Mouse (Mus musculus) megakaryocyte progenitor cell, adult 5-6 weeks (primary cell): ENCODE measurements around the gene Ccdc158. TPM values are rescaled to one million over a fixed set of nuclear protein-coding genes. Genes with fewer than 3 reads are reported as not detected.

Source experiments
- ATAC-seq: replicated peaks from 2 replicates; pipeline ENCODE4 v1.8.0; 2016; ENCODE audit warnings: mild to moderate bottlenecking, moderate TSS enrichment, inconsistent platforms; ENCODE audit not compliant: poor library complexity
- total RNA-seq, 2 experiments: library from RNA; stranded (forward) in 1 of 2; stranded (reverse) in 1 of 2; fragments of 157-497, 149-512 nt in 1 of 2; fragments of 200-1000 nt in 1 of 2; gene quantifications; 2 replicates each; pipeline versions ENCODE4 v1.2.3 to v1.2.4; 2015 to 2017

Gene Ccdc158
- total RNA-seq, 2 experiments from 2014 or later = 3.5 to 5.6 TPM

DNA sequence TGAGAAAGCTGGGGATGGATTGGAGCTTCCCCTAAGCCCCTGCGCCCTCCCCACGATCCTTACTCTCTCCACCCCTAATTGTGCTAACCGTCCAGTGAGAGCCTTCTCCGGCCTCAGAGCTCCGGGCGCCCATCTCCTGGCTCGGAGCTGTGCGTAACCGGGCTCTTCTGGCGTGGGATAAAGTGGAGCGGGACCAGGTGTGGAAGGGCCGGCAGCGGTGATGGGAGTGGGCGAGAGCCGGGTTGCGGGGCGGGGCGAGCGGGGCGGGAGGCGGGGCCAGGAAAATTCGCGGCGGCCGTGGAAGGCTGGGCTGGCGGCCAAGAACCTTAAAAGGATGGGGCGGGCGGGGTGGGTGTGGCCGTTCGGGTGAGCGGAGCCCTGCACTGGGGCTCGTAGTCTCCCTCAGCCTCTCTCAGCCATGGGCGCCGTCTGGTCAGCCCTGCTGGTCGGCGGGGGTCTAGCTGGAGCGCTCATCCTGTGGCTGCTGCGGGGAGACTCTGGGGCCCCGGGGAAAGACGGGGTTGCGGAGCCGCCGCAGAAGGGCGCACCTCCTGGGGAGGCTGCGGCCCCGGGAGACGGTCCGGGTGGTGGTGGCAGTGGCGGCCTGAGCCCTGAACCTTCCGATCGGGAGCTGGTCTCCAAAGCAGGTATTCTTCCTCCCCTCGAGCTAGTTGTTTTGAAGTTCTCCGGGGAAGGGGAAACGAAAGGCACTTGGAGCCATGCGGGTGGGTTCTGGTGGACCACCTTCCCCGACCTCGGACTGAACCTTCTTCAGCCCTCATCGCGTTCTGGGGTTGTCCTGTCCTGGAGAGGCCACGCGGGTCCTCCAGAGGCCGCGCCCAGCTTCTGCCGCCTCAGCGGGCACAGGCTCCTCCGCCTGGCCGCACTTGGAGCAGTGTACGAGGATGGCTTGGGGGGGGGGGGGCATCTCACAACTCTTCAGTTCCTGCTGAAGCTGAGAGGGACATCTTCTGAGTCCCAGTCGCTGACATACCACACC lies 72.1 kb downstream of the Ccdc158 start, which contains the start of gene Stbd1:
Gene Stbd1, plus strand, starts transcription at position 351 of the 1,000 bp plus-strand sequence.
- ATAC-seq = peak; percentile 69

DNA sequence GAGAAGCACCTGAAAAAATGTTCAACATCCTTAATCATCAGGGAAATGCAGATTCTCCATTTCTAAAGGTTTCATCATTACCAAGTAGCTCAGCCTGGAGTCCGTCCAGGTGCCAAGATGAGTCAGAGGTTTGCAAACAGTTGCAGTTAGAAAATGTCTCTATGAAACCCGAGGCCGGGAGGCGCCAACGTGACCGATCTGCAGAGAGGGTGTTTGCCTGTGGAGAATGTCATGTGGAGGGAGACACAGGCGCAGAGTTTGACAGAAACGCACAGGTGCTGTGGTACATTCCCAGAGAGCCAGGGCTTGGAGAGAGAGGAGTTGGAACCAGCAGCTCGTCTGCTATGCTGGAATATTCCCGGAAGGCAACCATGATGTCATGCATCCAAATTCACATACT lies 76.0 kb downstream of the Ccdc158 start:
- no peak for ATAC-seq

DNA sequence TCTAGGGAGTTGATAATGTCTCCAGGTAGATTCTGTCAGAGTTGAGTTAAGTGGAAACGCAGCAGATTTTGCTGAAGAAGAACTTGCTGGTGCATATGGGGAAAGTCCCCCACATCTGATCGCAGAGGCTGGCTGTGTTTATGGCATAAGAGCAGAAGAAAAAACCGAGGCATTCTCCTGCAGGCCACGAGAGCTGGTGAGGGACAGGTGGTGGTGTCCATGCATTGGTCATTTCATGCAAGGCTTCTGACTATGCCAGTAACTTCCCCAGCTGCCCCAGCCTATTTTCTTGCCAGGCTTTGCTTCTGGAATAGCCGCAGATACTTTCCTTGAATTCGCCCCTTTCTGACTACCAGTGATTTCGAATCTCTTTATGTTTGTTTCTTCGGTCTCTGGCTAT lies 78.2 kb downstream of the Ccdc158 start:
- no peak for ATAC-seq

DNA sequence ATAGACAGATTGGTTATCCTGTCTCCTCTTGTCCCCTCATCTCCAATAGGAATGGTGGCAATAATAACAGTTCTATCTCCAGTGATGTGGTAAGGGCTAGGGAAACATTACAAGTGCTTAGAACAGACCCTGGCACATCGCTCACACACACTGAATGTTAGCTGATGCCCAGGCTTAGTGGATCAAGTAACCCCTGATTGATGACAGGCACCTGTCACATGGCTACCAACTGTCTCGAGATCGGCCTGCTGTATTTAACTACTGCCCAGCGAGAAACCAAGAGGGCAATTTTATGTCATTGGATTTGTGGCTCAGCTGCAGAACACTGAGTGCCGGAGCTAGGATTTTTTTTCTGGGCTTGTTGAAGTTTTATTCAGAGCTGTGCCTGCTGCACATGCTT lies 80.0 kb downstream of the Ccdc158 start:
- no peak for ATAC-seq

DNA sequence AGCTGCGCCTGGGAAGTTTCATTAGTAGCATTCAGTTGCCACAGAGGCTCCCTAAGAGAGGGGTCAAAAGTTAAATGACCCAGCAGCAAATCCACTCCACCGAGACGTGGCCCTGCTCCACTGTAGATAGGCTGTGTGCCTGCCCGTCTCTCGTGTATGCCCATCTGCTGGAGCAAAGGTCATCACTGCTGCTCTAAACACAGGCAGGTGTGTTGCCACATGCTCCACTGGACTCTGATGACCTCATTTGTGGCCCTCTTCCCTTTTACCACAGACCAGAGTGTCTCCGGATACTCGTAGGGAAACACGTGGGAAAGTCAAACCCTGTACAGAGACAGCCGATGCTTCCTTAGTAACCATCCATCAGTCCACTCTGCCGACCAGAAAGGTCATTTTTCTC lies 89.1 kb downstream of the Ccdc158 start:
- ATAC-seq = no peak

DNA sequence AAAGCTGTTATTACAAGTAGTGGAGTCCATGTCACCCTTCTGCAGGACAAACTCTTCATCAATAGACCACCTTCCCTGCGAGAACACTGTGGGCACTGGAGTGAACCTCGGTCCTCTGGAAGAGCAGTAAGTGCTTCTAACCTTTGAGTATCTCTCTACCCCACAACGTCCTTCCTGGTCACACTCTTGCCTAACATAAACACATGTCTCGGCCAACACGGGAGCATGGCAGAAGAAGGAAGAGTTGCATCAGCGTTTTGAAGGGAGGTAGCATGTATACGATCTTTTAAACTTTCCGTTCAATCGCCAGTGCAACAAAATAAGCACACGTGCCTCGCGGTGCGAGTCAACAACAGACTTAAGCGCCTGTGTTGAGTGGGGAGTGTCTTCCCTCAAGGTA lies 95.5 kb downstream of the Ccdc158 start:
- ATAC-seq = peak; percentile 76

DNA sequence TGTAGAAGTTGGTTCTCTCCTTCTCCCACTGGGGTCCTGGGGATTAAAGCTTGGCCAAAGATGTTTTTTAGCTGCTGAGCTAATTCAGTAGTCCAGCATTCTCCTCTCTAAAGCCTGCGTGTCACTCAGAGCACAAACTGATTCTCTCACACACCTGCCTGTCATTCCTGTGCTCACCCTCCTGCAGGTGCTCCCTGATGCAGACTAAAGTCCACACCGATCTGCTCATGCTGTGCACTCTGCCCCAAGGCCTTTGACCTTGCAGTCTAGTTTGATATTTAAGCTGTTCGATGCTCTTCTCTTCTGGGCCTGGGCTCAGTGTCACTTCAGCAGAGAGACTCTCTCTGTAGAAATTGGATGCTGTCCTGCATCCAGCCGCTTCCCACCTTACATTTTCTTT lies 103.8 kb downstream of the Ccdc158 start:
- ATAC-seq = no peak

DNA sequence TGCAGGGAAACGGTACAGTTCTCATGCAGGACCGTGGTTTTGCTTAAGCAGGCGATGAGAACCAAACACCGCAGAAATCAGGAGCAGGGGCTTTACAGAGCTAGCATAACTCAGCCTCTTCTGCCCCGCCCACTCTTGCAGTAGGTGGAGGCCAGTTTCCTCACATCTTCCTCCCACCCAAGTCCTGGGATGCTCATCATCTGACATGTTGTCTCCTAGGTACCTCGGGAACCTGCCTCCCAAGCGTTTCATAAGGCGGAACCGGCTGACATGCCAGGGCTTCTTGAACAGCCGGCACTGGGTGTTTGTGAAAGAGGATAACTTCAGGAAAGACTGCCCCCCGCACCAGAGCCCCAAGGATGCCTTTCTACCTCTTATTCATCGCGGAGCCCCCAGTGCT lies 113.1 kb downstream of the Ccdc158 start:
- ATAC-seq = no peak

DNA sequence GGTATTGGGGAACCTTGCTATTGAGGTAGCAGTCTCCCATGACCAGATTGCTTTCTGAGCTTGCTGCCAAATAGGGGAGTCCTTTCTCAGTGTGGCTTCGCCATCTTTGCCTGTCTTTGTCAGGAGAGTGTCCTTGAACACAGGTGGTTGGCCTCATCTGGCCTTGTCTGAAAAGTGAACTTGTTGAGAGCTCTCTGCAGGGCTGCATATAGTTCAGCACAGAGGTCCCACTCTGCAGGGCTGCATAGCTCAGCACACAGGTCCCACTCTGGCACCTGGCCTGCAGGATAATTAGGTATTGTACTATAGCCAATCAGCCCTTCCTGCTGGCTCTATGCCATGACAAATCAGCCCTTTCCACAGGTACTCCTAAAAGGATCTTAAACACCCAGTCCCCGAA lies 114.9 kb downstream of the Ccdc158 start:
- ATAC-seq = no peak

Other genes with a start within 250 kb of the Ccdc158 start
- 78.1 and 96.0 TPM in 2 replicates for gene Nup54, start 240.1 kb downstream of the Ccdc158 start, total RNA-seq (2015)
- gene Nup54, start 240.1 kb downstream of the Ccdc158 start, total RNA-seq (2017) = 75.8 and 82.2 TPM in 2 replicates
- gene Scarb2, start 168.4 kb downstream of the Ccdc158 start, total RNA-seq (2015) = 27.0 and 30.0 TPM in 2 replicates
- gene Scarb2, start 168.4 kb downstream of the Ccdc158 start, total RNA-seq (2017) = 40.4 and 44.8 TPM in 2 replicates
- not detected in 2 replicates for gene Fam47e, start 120.2 kb downstream of the Ccdc158 start, total RNA-seq (2015)
- gene Fam47e, start 120.2 kb downstream of the Ccdc158 start, total RNA-seq (2017) = not detected in 2 replicates
- gene Stbd1, start 72.2 kb downstream of the Ccdc158 start, total RNA-seq (2015) = 0.17 TPM in 1 of 2 replicates, not detected in the other
- gene Stbd1, start 72.2 kb downstream of the Ccdc158 start, total RNA-seq (2017) = 0.98 and 2.4 TPM in 2 replicates
- gene Shroom3, start 8.2 kb upstream of the Ccdc158 start, total RNA-seq (2015) = 0.49 TPM in 1 of 2 replicates, not detected in the other
- gene Shroom3, start 8.2 kb upstream of the Ccdc158 start, total RNA-seq (2017) = not detected in 2 replicates